Mouse (Mus musculus): ENCODE results near the gene Hpca. TPM values are rescaled to one million over a fixed set of nuclear protein-coding genes. Genes with fewer than 3 reads are reported as not detected.

The Hpca gene
- polyA plus RNA-seq, 1 experiment from 2014 or later: 16.8 TPM

DNA sequence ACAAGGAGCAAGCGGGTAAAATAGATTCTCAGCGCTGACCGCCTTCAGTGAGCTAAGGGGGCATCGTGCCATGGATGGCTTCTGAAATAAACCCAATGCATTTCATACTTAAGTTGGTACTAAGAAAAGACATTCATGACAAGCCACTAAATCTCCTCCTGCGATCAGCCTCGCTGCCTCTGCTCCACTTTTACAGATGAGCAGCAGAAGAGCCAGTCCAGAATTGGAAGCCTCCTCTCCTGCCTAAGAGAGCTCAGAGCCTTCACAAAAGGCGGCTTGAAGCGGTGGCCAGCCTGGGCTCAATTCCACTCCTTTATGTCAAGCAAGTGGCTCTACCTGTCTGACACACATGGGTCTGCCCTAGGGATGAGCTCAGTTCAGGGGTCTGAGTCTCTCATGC, 5.1 kb downstream of the Hpca start:
- ATAC-seq (no peak), DNase-seq (ENCODE audit: low spot score) (no peak)
- H3K27me3 ChIP-seq (replicated peaks; ENCODE audit: control insufficient read depth, insufficient read depth, low read length): peaks cover 11% of the 10 kb centered on the region
- no peak overlapping the region for H3K4me3 ChIP-seq (ENCODE audit: low read depth, low read length)
- H3K27ac ChIP-seq (ENCODE audit: low read depth, low read length): no peak overlapping the region
- no peak overlapping the region for H3K4me2 ChIP-seq (ENCODE audit: low read length)
- H3K9ac ChIP-seq (ENCODE audit: low read length): no peak overlapping the region
- 93% methylated on average over 8 of the region's 8 CpGs for WGBS
- H3K4me1 ChIP-seq (ENCODE audit: control insufficient read depth, insufficient read depth, low read length): peaks cover 17% of the 10 kb centered on the region
- no peaks in the 10 kb centered on the region for H3K36me3 ChIP-seq (ENCODE audit: control insufficient read depth, insufficient read depth, low read length)
- H3K9me3 ChIP-seq (replicated peaks; ENCODE audit: control insufficient read depth, low read length): no peaks in the 10 kb centered on the region

DNA sequence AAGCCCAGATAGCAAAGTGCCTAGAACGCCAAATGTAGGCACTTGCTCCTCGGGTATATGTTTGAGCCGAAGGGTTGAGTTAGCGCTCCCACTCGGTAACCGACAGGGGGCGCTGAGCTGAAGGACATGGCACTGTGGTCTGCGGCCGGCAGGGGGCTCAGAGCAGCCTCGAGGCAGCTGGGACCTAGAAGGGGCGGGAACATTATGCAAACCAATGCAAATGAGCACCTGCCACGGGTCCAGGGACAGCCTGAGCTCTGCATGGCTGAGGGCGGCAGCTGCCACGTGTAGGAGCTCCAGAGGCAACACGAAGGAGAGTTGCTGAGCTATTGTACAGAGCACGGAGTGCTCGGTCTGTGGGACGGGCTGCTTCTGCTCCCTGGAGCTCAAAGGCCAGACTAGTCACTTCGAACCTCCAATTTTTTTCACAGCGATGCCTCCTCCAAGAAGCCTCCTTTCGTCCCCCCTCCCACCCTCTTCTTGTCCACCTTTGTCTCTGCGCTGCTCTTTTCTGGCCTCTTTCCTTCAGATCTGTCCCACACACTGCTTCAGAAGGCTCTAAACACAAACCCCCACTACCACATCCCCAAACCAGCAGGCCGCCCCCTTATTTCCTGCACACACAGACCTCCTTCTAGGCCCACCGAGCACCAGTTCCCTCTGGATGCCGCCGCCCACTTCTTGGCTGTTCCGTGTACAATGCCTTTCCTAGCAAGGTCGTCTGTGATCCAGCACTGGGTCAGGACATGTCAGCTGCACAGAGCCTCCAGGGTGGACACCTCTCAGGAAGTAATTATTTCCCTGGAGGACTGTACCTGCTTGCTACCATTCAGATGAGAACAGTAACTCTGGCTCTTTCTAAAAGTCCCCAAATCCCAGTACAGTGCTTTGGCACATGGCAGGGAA, 8.5 kb downstream of the Hpca start:
- Histone ChIP-seq H3K9ac (ENCODE audit: low read length) (no peak overlapping the region), H3K27ac (ENCODE audit: low read depth, low read length) (peak overlapping the region; percentile 70; the same call in 1 of the 2 replicates), H3K4me2 (ENCODE audit: low read length) (no peak overlapping the region), H3K4me3 (ENCODE audit: low read depth, low read length) (no peak overlapping the region), H3K9me3 (replicated peaks; ENCODE audit: control insufficient read depth, low read length) (no peaks in the 10 kb centered on the region), H3K4me1 (ENCODE audit: control insufficient read depth, insufficient read depth, low read length) (peaks cover 5% of the 10 kb centered on the region), H3K27me3 (replicated peaks; ENCODE audit: control insufficient read depth, insufficient read depth, low read length) (no peaks in the 10 kb centered on the region), H3K36me3 (ENCODE audit: control insufficient read depth, insufficient read depth, low read length) (no peaks in the 10 kb centered on the region)
- 30% methylated on average over 27 of the region's 28 CpGs for WGBS
- ATAC-seq (peak; percentile 97), DNase-seq (ENCODE audit: low spot score) (peak; percentile 96)

DNA sequence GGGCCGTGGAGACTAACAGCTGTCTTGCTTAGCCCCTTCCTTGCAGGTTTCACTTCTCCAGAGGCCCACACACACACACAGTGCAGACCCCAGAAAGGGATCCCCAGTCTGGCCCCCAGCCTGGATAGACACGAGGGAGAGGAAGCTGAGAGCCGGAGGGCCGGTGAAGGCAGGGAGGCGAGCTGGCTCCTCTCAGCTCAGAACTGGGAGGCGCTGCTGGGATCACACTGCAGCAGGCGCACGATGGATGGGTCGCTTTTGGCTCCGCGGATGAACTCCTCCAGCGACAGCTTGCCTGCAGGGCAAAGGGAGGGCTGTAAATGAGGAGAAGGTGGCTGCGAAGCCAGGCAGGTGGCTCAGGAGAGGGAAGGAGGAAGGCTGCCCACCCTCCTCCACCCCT, 9.6 kb downstream of the Hpca start:
- Histone ChIP-seq H3K4me1 (ENCODE audit: control insufficient read depth, insufficient read depth, low read length) (peaks cover 5% of the 10 kb centered on the region), H3K27me3 (replicated peaks; ENCODE audit: control insufficient read depth, insufficient read depth, low read length) (no peaks in the 10 kb centered on the region), H3K36me3 (ENCODE audit: control insufficient read depth, insufficient read depth, low read length) (no peaks in the 10 kb centered on the region), H3K4me2 (ENCODE audit: low read length) (no peak overlapping the region), H3K9me3 (replicated peaks; ENCODE audit: control insufficient read depth, low read length) (no peaks in the 10 kb centered on the region), H3K4me3 (ENCODE audit: low read depth, low read length) (no peak overlapping the region), H3K27ac (ENCODE audit: low read depth, low read length) (no peak overlapping the region), H3K9ac (ENCODE audit: low read length) (no peak overlapping the region)
- DNase-seq (ENCODE audit: low spot score) (no peak), ATAC-seq (no peak)
- WGBS: 65% methylated on average over 13 of the region's 13 CpGs

DNA sequence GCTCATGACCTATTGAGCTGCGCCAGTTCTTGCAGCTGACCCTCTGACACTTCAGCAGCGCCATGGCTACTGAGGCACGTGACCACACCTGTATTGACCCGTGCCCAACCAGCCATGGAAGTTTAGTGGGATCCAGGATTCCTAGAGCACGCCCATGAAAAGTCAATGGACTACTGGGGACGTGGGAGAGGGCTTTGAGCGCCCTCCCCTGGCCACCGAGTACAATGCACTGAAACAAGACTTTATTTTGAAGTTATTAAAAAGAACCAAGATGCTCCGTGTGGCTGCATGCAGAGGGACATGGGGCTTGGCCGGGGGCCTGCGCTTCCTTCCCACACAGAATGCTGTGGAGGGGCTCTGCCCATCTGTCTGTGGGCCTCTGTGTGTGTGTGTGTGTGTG, 10.5 kb downstream of the Hpca start:
- H3K4me2 ChIP-seq (ENCODE audit: low read length): no peak overlapping the region
- peaks cover 5% of the 10 kb centered on the region for H3K4me1 ChIP-seq (ENCODE audit: control insufficient read depth, insufficient read depth, low read length)
- no peak overlapping the region for H3K27ac ChIP-seq (ENCODE audit: low read depth, low read length)
- WGBS: 55% methylated on average over 11 of the region's 11 CpGs
- H3K9ac ChIP-seq (ENCODE audit: low read length): no peak overlapping the region
- H3K27me3 ChIP-seq (replicated peaks; ENCODE audit: control insufficient read depth, insufficient read depth, low read length): peaks cover 4% of the 10 kb centered on the region; the same call in 1 of the 2 replicates
- H3K36me3 ChIP-seq (ENCODE audit: control insufficient read depth, insufficient read depth, low read length): no peaks in the 10 kb centered on the region
- ATAC-seq: no peak
- no peaks in the 10 kb centered on the region for H3K9me3 ChIP-seq (replicated peaks; ENCODE audit: control insufficient read depth, low read length)
- DNase-seq (ENCODE audit: low spot score): no peak
- no peak overlapping the region for H3K4me3 ChIP-seq (ENCODE audit: low read depth, low read length)

DNA sequence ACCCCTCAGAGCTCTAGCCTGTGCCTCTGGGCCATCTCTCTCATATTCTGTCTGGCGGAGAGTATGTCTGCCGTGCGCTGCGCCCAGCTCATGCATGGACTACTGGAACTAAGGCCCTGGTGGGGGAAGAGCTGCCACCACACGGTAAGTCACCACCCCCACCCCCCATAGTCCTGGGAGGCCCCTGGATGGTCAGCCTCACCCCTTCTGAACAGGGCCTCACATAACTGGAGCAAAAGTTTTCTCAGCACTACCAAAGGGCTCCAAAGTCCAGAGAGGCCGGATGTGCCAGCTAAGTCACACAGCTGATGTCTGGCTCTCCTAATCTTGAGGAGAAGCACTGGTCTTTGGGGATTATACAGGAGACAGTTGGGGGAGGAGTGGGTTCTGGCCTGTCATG, 11.0 kb downstream of the Hpca start:
- Histone ChIP-seq H3K27me3 (replicated peaks; ENCODE audit: control insufficient read depth, insufficient read depth, low read length) (peaks cover 10% of the 10 kb centered on the region), H3K4me1 (ENCODE audit: control insufficient read depth, insufficient read depth, low read length) (peaks cover 5% of the 10 kb centered on the region), H3K9me3 (replicated peaks; ENCODE audit: control insufficient read depth, low read length) (no peaks in the 10 kb centered on the region), H3K4me2 (ENCODE audit: low read length) (no peak overlapping the region), H3K36me3 (ENCODE audit: control insufficient read depth, insufficient read depth, low read length) (no peaks in the 10 kb centered on the region), H3K27ac (ENCODE audit: low read depth, low read length) (no peak overlapping the region), H3K4me3 (ENCODE audit: low read depth, low read length) (no peak overlapping the region), H3K9ac (ENCODE audit: low read length) (no peak overlapping the region)
- DNase-seq (ENCODE audit: low spot score): no peak
- 91% methylated on average over 6 of the region's 6 CpGs for WGBS
- ATAC-seq: no peak

DNA sequence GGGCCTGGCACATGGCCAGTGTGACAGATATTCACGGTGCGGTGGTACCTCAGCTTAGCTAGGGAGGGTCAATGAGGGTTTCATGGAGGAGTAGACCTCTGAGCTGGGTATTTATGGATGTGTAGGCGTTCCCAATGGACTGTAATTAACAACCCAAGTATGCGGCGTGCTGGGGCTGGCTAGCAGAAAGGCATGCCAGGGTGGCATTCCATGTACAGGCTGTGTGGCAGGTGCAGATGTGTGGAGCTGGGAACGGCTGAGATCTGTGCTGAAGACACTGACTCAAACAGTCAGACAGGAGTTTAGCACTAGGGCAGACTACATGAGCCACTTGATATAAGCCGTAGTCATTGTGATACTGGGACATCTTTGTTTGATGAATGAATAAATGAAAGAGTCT, 13.2 kb downstream of the Hpca start:
- no peak overlapping the region for H3K4me3 ChIP-seq (ENCODE audit: low read depth, low read length)
- peaks cover 30% of the 10 kb centered on the region for H3K27me3 ChIP-seq (replicated peaks; ENCODE audit: control insufficient read depth, insufficient read depth, low read length)
- H3K4me1 ChIP-seq (ENCODE audit: control insufficient read depth, insufficient read depth, low read length): peaks cover 4% of the 10 kb centered on the region
- no peak for DNase-seq (ENCODE audit: low spot score)
- no peaks in the 10 kb centered on the region for H3K36me3 ChIP-seq (ENCODE audit: control insufficient read depth, insufficient read depth, low read length)
- no peak overlapping the region for H3K9ac ChIP-seq (ENCODE audit: low read length)
- no peak overlapping the region for H3K4me2 ChIP-seq (ENCODE audit: low read length)
- no peaks in the 10 kb centered on the region for H3K9me3 ChIP-seq (replicated peaks; ENCODE audit: control insufficient read depth, low read length)
- ATAC-seq: no peak
- H3K27ac ChIP-seq (ENCODE audit: low read depth, low read length): peak overlapping the region; percentile 9; the same call in 1 of the 2 replicates
- WGBS: 76% methylated on average over 7 of the region's 7 CpGs

DNA sequence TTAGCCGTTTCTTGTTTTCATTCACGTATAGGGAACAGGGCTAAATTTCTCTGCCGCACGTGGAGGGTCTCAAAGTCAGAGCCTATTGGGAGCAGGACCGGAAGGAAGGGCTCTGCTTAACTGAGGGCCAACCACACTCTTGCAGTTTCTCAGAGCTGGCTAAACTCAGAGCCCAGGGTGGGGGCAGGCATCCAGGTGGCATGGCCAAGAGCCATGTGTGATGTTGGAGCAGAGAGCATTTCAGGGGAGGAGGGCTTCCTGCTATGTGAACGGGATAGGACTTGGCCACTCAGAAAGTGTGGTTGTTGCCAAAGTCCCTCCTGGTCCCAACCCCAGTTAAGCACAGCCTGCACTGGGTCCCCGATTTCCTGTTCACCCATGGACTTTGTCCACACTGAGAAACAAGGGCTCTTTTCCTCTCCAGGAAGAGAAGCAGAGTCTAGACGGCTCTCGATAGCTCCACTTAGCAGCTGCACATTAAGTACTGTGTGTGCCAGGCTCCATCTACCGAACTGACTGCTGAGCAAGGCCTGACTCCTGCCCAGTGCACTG, 14.4 kb downstream of the Hpca start:
- Histone ChIP-seq H3K4me3 (ENCODE audit: low read depth, low read length) (no peak overlapping the region), H3K27me3 (replicated peaks; ENCODE audit: control insufficient read depth, insufficient read depth, low read length) (peaks cover 35% of the 10 kb centered on the region), H3K36me3 (ENCODE audit: control insufficient read depth, insufficient read depth, low read length) (no peaks in the 10 kb centered on the region), H3K4me2 (ENCODE audit: low read length) (no peak overlapping the region), H3K4me1 (ENCODE audit: control insufficient read depth, insufficient read depth, low read length) (no peaks in the 10 kb centered on the region; the same call in 1 of the 2 replicates), H3K9ac (ENCODE audit: low read length) (no peak overlapping the region), H3K9me3 (replicated peaks; ENCODE audit: control insufficient read depth, low read length) (no peaks in the 10 kb centered on the region), H3K27ac (ENCODE audit: low read depth, low read length) (no peak overlapping the region)
- WGBS: 70% methylated on average over 10 of the region's 10 CpGs
- ATAC-seq (no peak), DNase-seq (ENCODE audit: low spot score) (no peak)

DNA sequence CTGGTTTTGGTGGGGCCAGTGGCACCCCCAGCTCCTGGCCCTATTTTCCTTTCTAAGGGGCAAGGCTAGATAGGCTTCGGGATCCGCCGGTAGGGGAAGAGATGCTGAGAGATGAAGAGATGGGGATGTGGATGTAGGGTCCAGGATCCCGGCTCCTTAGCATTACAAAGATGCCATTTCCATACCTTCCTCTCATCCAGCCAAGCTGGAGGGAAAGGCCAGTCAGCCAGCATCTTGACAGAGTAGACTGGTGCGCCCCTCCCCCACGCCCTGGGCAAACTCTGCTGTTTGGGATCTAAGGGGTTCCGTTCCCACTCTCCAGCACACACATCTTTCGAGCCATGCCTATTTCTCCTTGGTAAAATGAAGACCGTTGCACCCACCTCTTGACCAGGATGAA, 15.8 kb downstream of the Hpca start:
- peaks cover 35% of the 10 kb centered on the region for H3K27me3 ChIP-seq (replicated peaks; ENCODE audit: control insufficient read depth, insufficient read depth, low read length)
- ATAC-seq: no peak
- 25% methylated on average over 9 of the region's 9 CpGs for WGBS

DNA sequence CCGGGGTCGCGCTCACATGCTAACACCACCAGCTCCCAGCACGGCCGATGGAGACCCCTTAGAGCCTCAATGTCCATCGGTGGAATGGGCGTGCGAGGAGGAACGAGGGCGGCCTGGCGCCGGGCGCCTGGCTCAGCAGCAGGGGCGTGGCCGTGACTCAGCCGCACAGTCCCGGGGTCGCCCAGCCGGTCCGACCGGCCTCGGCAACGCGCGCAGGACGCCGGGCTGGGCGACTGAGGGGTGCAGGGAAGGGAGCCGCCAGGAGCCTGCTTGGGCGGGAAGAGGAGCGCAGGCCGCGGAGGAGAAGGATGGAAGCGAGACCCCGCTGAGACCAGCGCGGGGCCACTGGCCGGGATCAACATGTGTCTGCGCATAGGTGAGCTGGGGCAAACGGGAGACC, 16.5 kb downstream of the Hpca start, which contains the start of gene Tmem54:
Gene Tmem54, plus strand, starts transcription at position 193 of the 400 bp plus-strand sequence.
- H3K9ac ChIP-seq (ENCODE audit: low read length): peak within 1 kb of the TSS; percentile 41
- H3K4me3 ChIP-seq (ENCODE audit: low read depth, low read length): peak within 1 kb of the TSS; percentile 19; the same call in 1 of the 2 replicates
- no peaks in the 10 kb centered on the region for H3K36me3 ChIP-seq (ENCODE audit: control insufficient read depth, insufficient read depth, low read length)
- H3K4me2 ChIP-seq (ENCODE audit: low read length): peak within 1 kb of the TSS; percentile 43
- H3K9me3 ChIP-seq (replicated peaks; ENCODE audit: control insufficient read depth, low read length): no peaks in the 10 kb centered on the region
- under 1% methylated on average over 40 of the region's 40 CpGs for WGBS
- no peaks in the 10 kb centered on the region; the same call in 1 of the 2 replicates for H3K4me1 ChIP-seq (ENCODE audit: control insufficient read depth, insufficient read depth, low read length)
- no peak within 1 kb of the TSS for H3K27ac ChIP-seq (ENCODE audit: low read depth, low read length)
- ATAC-seq (no peak), DNase-seq (ENCODE audit: low spot score) (no peak)
- H3K27me3 ChIP-seq (replicated peaks; ENCODE audit: control insufficient read depth, insufficient read depth, low read length): peaks cover 35% of the 10 kb centered on the region

More for the DNA sequence above, 15.8 kb downstream of the Hpca start:
- Histone ChIP-seq H3K4me3 (ENCODE audit: low read depth, low read length) (no peak overlapping the region), H3K27ac (ENCODE audit: low read depth, low read length) (no peak overlapping the region), H3K4me1 (ENCODE audit: control insufficient read depth, insufficient read depth, low read length) (no peaks in the 10 kb centered on the region; the same call in 1 of the 2 replicates), H3K9ac (ENCODE audit: low read length) (no peak overlapping the region), H3K4me2 (ENCODE audit: low read length) (no peak overlapping the region), H3K36me3 (ENCODE audit: control insufficient read depth, insufficient read depth, low read length) (no peaks in the 10 kb centered on the region), H3K9me3 (replicated peaks; ENCODE audit: control insufficient read depth, low read length) (no peaks in the 10 kb centered on the region)
- no peak for DNase-seq (ENCODE audit: low spot score)
